Mouse (Mus musculus) splenic B cell, adult 2 months (primary cell): ENCODE data around the gene Gsg1l.

Experiments
- DNase-seq: peaks from one replicate; pipeline ENCODE4 v3.0.0-alpha.2; 2011; ENCODE audit warnings: low read depth, low spot score
- H3K27me3 ChIP-seq: 2 replicates; pipeline ENCODE4 v1.6.1; 2012; ENCODE audit warnings: mild to moderate bottlenecking, low read length, moderate library complexity, mixed read lengths; ENCODE audit not compliant: control insufficient read depth, poor library complexity, insufficient read depth, severe bottlenecking
- H3K36me3 ChIP-seq: 2 replicates; pipeline ENCODE4 v1.6.1; 2012; ENCODE audit warnings: mild to moderate bottlenecking, low read length, moderate library complexity, mixed read lengths; ENCODE audit not compliant: control insufficient read depth, poor library complexity, insufficient read depth, severe bottlenecking

The Gsg1l gene

GRCm38 (mm10) chr7:125992356-125992891 lies 89.8 kb downstream of the Gsg1l start:
- H3K36me3 ChIP-seq, result no peaks in the 10 kb centered on the region
- H3K27me3 ChIP-seq, result no peaks in the 10 kb centered on the region
- no peak for DNase-seq

- no peaks in the 10 kb centered on the region for H3K36me3 ChIP-seq
- no peak for DNase-seq
- H3K27me3 ChIP-seq, result no peaks in the 10 kb centered on the region
Measured at GRCm38 (mm10) chr7:125991846-125992245, 90.4 kb downstream of the Gsg1l start.

GRCm38 (mm10) chr7:125989969-125990368 lies 92.2 kb downstream of the Gsg1l start:
- DNase-seq, result no peak
- H3K27me3 ChIP-seq, result no peaks in the 10 kb centered on the region
- H3K36me3 ChIP-seq, result no peaks in the 10 kb centered on the region

DNA sequence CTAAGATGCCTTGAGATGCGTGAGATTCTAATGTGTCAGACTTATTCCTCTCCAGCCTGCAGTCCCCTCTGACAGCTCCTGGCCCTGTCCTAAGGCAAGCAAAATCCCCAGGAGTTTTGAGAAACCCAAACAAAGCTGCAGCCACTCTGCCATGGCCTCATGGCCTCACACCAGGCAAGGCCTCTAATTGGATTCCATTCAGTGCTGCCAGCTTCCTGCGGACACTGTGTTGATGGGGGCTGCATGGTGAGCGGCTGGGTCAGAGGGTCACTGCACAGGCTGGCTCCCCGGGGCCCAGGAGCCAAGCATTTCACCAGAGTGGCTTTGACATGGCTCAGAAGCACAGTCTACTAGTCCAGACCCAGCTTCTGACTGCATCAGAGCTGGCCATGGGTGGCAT lies 92.7 kb downstream of the Gsg1l start:
- no peak for DNase-seq
- H3K27me3 ChIP-seq, result no peaks in the 10 kb centered on the region
- H3K36me3 ChIP-seq, result no peaks in the 10 kb centered on the region

DNA sequence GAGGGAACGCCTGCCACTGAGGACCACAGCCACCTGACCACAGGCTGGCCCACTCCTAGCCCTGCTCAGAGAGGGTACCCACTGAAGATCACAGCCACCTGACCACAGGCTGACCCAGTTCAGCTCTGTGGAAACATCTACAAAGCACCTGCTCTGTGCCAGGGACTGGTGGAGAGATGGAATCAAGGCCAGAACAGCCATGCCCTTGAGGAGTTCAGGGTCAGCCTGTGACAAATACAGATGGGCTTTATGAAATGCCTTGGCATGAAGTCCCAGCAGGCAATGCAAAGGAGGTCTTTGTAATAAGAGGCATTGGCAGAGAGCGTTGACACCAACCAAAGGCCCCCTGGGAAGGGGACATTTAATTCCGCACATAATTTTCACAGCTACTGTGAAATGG lies 93.9 kb downstream of the Gsg1l start:
- Histone ChIP-seq H3K36me3 (no peaks in the 10 kb centered on the region), H3K27me3 (no peaks in the 10 kb centered on the region)
- DNase-seq, result no peak

GRCm38 (mm10) chr7:125987117-125987516 lies 95.1 kb downstream of the Gsg1l start:
- Histone ChIP-seq H3K36me3 (no peaks in the 10 kb centered on the region), H3K27me3 (no peaks in the 10 kb centered on the region)
- DNase-seq, result no peak

GRCm38 (mm10) chr7:125985565-125985964 lies 96.6 kb downstream of the Gsg1l start:
- H3K27me3 ChIP-seq, result no peaks in the 10 kb centered on the region
- DNase-seq, result no peak

DNA sequence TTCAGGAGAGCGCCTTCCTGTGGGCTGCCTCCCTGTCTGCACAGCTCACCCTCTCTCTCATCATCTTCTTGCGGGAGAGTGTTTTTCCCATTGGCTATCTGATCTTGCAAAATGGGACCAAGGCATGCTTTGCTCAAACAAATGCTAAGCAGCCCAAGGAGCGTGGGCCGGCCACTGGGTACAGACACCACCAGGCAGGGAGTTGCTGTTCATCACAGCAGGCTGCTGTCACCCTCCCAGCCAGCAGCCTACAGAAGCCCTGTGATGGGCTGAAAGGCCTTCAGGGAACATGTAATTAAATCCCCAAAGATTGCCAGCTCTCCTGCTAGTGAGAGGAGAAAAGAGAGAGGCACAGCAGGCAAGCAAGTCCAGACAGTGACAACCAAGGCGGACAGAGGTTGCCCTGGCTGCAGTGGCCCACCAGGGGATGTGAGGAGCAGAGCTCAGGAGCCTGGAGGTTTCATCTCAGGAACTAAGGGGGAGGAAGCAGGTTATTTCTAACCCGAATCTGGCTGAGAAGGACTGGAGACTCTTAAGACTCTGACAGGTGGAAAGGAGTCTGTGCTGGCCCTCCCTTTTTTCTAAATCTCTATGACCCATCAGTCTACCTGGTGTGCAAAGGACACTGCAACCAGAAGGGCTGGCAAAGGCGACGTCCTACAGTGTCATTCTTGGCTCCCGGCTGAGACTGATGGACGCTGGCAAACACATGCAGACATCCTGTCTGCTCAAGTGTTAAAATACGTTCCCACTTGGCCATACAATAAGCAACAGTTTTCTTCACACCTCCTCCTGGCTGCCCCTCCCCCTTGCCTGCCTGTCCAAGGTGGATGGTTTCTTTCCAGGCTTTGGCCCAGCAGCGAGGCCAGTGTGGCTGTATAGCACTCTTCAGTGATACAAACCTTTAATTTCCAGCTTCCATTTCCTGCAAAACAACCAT lies 98.0 kb downstream of the Gsg1l start:
- Histone ChIP-seq H3K27me3 (no peaks in the 10 kb centered on the region), H3K36me3 (no peaks in the 10 kb centered on the region)
- DNase-seq, result no peak

More at GRCm38 (mm10) chr7:125985565-125985964, 96.6 kb downstream of the Gsg1l start:
- H3K36me3 ChIP-seq, result no peaks in the 10 kb centered on the region

DNA sequence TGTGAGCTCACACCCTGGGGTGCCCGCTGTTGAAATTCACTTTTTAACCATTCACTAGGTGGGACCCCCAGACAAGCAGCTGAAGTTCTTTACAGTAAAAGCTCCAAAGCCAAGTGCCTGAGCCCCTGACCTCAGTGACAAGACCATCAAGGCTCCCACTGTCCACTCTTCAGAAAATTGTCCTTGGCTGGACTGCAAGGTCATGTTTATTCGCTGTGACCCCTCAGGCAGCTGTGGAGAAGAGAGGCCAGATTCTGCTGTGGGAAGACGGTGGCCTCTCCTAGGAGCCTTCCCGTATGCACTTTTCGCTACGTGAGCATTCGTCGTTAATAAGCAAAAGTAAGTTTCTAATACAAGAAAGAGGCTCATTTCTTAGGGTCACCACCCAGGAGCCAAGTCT lies 102.6 kb downstream of the Gsg1l start:
- no peak for DNase-seq
- no peaks in the 10 kb centered on the region for H3K36me3 ChIP-seq
- H3K27me3 ChIP-seq, result no peaks in the 10 kb centered on the region

- DNase-seq, result no peak
- Histone ChIP-seq H3K27me3 (no peaks in the 10 kb centered on the region), H3K36me3 (no peaks in the 10 kb centered on the region)
Measured at GRCm38 (mm10) chr7:125976695-125977094, 105.5 kb downstream of the Gsg1l start.

DNA sequence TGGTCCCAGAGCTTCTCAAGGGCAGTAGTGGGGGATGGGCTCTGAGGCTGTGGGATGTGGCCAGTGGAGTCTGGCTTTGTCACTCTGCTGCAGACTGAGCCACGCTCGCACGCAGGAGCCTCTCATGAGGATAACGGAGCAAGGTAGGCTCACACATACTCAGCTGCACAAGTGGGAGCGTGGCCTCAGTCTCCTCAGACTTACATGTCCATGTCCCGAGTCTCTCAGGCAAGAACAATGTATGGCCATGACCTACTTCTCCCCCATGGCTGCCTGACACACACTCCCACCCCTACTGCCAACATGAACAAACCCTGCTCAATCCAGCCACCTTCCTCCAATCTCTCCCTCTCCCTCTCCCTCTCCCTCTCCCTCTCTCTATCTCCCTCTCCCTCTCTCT lies 106.8 kb downstream of the Gsg1l start:
- Histone ChIP-seq H3K27me3 (no peaks in the 10 kb centered on the region), H3K36me3 (no peaks in the 10 kb centered on the region)
- DNase-seq, result no peak

GRCm38 (mm10) chr7:125973874-125974273 lies 108.3 kb downstream of the Gsg1l start:
- no peaks in the 10 kb centered on the region for H3K27me3 ChIP-seq
- no peaks in the 10 kb centered on the region for H3K36me3 ChIP-seq
- no peak for DNase-seq

- DNase-seq, result no peak
- no peaks in the 10 kb centered on the region for H3K27me3 ChIP-seq
- H3K36me3 ChIP-seq, result no peaks in the 10 kb centered on the region
Measured at GRCm38 (mm10) chr7:125972776-125973175, 109.4 kb downstream of the Gsg1l start.

- DNase-seq, result no peak
Measured at GRCm38 (mm10) chr7:125972174-125972672, 110.0 kb downstream of the Gsg1l start.

GRCm38 (mm10) chr7:125969076-125969475 lies 113.1 kb downstream of the Gsg1l start:
- DNase-seq, result no peak
- no peaks in the 10 kb centered on the region for H3K36me3 ChIP-seq
- no peaks in the 10 kb centered on the region for H3K27me3 ChIP-seq

More at GRCm38 (mm10) chr7:125972174-125972672, 110.0 kb downstream of the Gsg1l start:
- H3K27me3 ChIP-seq, result no peaks in the 10 kb centered on the region
- no peaks in the 10 kb centered on the region for H3K36me3 ChIP-seq
